Mouse (Mus musculus) E14TG2a.4 (cell line): ENCODE measurements at regions not wholly inside any gene's neighbourhood (a gene's known extent, or its start where the extent isn't known, plus 50 kb on each side); places are given as distances from the start of the nearest gene placed in this dataset.

Experiments used
- CTCF ChIP-seq: conservative IDR thresholded peaks from 2 replicates; pipeline ENCODE4 v1.5.1; 2014; ENCODE audit warnings: low read length
- NANOG ChIP-seq: IDR thresholded peaks from 2 replicates; pipeline ENCODE4 v1.6.1; 2014; ENCODE audit warnings: borderline replicate concordance, low read length, mixed read lengths
- POU5F1 ChIP-seq: IDR thresholded peaks from 2 replicates; pipeline ENCODE4 v1.6.1; 2014; ENCODE audit warnings: low read length, borderline replicate concordance

DNA sequence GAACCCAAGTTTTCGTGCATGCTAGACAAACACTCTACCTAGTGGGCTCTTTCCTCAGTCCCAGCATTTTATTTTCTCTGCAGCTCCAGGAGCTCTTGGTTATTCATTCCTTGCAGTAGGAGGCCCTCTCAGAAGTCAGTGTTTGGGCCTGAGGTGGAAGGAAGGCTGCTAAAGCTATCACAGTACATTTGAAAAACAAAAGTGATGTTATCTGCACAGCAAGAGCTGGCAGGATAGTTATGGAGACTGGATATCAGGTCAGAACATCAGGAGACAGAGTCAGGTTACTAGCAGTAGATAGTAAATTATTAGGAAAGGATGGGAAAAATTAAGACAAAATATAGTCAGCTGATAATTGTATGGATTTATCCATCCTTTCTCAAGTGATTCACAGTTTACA is 152.2 kb downstream of the Mtx2 start:
- TF ChIP-seq CTCF (no peak), POU5F1 (no peak), NANOG (peak; percentile 70; the same call in 1 of the 2 replicates)
